In the genomic region with DNA sequence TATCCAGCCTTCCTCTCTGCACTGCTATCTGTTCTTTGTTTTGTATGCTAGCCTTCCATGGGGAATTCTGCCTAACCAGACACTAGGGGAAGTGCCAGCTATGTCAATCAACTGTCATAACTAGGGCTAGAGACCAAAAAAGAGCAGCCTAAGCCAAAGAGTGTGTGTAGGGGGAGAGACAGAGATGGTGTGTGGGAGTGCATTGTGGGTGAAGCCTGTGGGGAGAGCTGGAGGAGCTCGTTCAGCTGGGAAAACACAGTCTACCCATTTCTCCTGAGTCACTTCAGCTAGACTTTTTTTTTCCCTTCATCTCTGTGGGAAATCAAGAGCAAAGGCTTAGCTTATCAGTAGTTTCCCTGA, we compare ENCODE assay signal across 14 mouse cellular contexts.
A peak's percentile ranks its signal among the peaks of the same experiment; 100 is the strongest.
DNase-seq lines count a peak whose midpoint lies in the region; ATAC-seq lines count a peak whose summit lies in the region.
"Had no signal": no experiment of that assay in that cellular context is flagged by ENCODE, and none has a peak within 500 bp of the region (broad histone marks: within the 10 kb centered on the region; RNA-seq: fewer than 3 reads in every experiment).

No protein-coding gene starts in this region.

- no peaks in the 10 kb centered on the region for H3K4me1 ChIP-seq in forebrain, embryonic 13.5 days
- H3K4me1 ChIP-seq in forebrain, embryonic 10.5 days = no peaks in the 10 kb centered on the region
- no peaks in the 10 kb centered on the region for H3K4me1 ChIP-seq in midbrain, embryonic 15.5 days
- H3K4me1 ChIP-seq in midbrain, embryonic 11.5 days (ENCODE audit: control insufficient read depth, insufficient read depth, low read length) = no peaks in the 10 kb centered on the region
- H3K4me1 ChIP-seq: embryonic facial prominence, embryonic 15.5 days had no signal

- no peak overlapping the region for H3K9ac ChIP-seq in forebrain, embryonic 13.5 days
- H3K9ac ChIP-seq in midbrain, embryonic 15.5 days = no peak overlapping the region
- H3K9ac ChIP-seq in midbrain, embryonic 11.5 days (ENCODE audit: low read length) = no peak overlapping the region
- H3K9ac ChIP-seq: embryonic facial prominence, embryonic 15.5 days; hindbrain, embryonic 13.5 days had no signal

- no peaks in the 10 kb centered on the region for H3K27me3 ChIP-seq in forebrain, embryonic 13.5 days
- H3K27me3 ChIP-seq in forebrain, embryonic 10.5 days (ENCODE audit: poor library complexity, severe bottlenecking) = no peaks in the 10 kb centered on the region
- H3K27me3 ChIP-seq in midbrain, embryonic 15.5 days (replicated peaks) = no peaks in the 10 kb centered on the region
- H3K27me3 ChIP-seq in midbrain, embryonic 11.5 days (ENCODE audit: control insufficient read depth, insufficient read depth, low read length) = no peaks in the 10 kb centered on the region
- H3K27me3 ChIP-seq: embryonic facial prominence, embryonic 15.5 days; hindbrain, embryonic 13.5 days had no signal

- H3K9me3 ChIP-seq in forebrain, embryonic 13.5 days (replicated peaks) = no peaks in the 10 kb centered on the region
- H3K9me3 ChIP-seq in forebrain, embryonic 10.5 days = no peaks in the 10 kb centered on the region
- H3K9me3 ChIP-seq in midbrain, embryonic 15.5 days = no peaks in the 10 kb centered on the region
- no peaks in the 10 kb centered on the region for H3K9me3 ChIP-seq in midbrain, embryonic 11.5 days (ENCODE audit: control insufficient read depth, low read length)
- H3K9me3 ChIP-seq: embryonic facial prominence, embryonic 15.5 days; hindbrain, embryonic 13.5 days had no signal

- WGBS in forebrain, embryonic 13.5 days = 38% methylated on average over 1 of the region's 1 CpGs
- 74% methylated on average over 1 of the region's 1 CpGs for WGBS in forebrain, embryonic 10.5 days
- whole genome bisulfite sequencing in midbrain, embryonic 15.5 days = 34% methylated on average over 1 of the region's 1 CpGs
- 71% methylated on average over 1 of the region's 1 CpGs for WGBS in midbrain, embryonic 11.5 days

- peak; percentile 87 for ATAC-seq in forebrain, embryonic 13.5 days
- ATAC-seq in midbrain, embryonic 15.5 days (replicated peaks) = peak; percentile 48; the same call in 1 of the 2 replicates
- no peak for ATAC-seq in midbrain, embryonic 11.5 days (ENCODE audit: low FRiP score)
- ATAC-seq: lung, postnatal 0 days had no signal

- H3K4me3 ChIP-seq in forebrain, embryonic 13.5 days = no peak overlapping the region
- H3K4me3 ChIP-seq in forebrain, embryonic 10.5 days = no peak overlapping the region
- no peak overlapping the region for H3K4me3 ChIP-seq in midbrain, embryonic 15.5 days
- H3K4me3 ChIP-seq in midbrain, embryonic 11.5 days (ENCODE audit: low read depth, low read length) = no peak overlapping the region
- H3K4me3 ChIP-seq: embryonic facial prominence, embryonic 15.5 days; hindbrain, embryonic 13.5 days had no signal

- no peak overlapping the region for H3K4me2 ChIP-seq in forebrain, embryonic 13.5 days
- H3K4me2 ChIP-seq in midbrain, embryonic 15.5 days = no peak overlapping the region
- no peak overlapping the region for H3K4me2 ChIP-seq in midbrain, embryonic 11.5 days
- H3K4me2 ChIP-seq: embryonic facial prominence, embryonic 15.5 days; hindbrain, embryonic 13.5 days; liver, embryonic 11.5 days had no signal

- H3K36me3 ChIP-seq in forebrain, embryonic 13.5 days (ENCODE audit: poor library complexity, severe bottlenecking) = no peaks in the 10 kb centered on the region
- no peaks in the 10 kb centered on the region for H3K36me3 ChIP-seq in forebrain, embryonic 10.5 days (replicated peaks)
- no peaks in the 10 kb centered on the region for H3K36me3 ChIP-seq in midbrain, embryonic 15.5 days (replicated peaks)
- H3K36me3 ChIP-seq in midbrain, embryonic 11.5 days (ENCODE audit: control insufficient read depth, insufficient read depth, low read length) = no peaks in the 10 kb centered on the region
- H3K36me3 ChIP-seq: embryonic facial prominence, embryonic 15.5 days; hindbrain, embryonic 13.5 days had no signal

- no peak for DNase-seq in forebrain, embryonic 10.5 days (ENCODE audit: extremely low spot score, low spot score)
- no peak for DNase-seq in midbrain, embryonic 11.5 days (ENCODE audit: low spot score, missing footprints)
- DNase-seq in layer of hippocampus, adult 9-10 months (ENCODE audit: low spot score) = peak; percentile 18
- DNase-seq in right cerebral cortex, postnatal 25 days = peak; percentile 34
- no peak for DNase-seq in lung, postnatal 14 days
- no peak for DNase-seq in urinary bladder, postnatal 36 days (ENCODE audit: low spot score in 2 of 2)
- DNase-seq: cerebellum, postnatal 14 days; kidney, adult 18-20 months had no signal

- no peak overlapping the region for H3K27ac ChIP-seq in forebrain, embryonic 13.5 days
- H3K27ac ChIP-seq in forebrain, embryonic 10.5 days = no peak overlapping the region
- no peak overlapping the region for H3K27ac ChIP-seq in midbrain, embryonic 15.5 days
- no peak overlapping the region for H3K27ac ChIP-seq in midbrain, embryonic 11.5 days (ENCODE audit: low read depth, low read length)
- H3K27ac ChIP-seq: embryonic facial prominence, embryonic 15.5 days; hindbrain, embryonic 13.5 days had no signal

Comparison
In these comparisons a context has a peak if more than half of its experiments do, and no peak if none do; other contexts are left out.
1. DNase-seq: peak in layer of hippocampus, adult 9-10 months (single experiment) and right cerebral cortex, postnatal 25 days (single experiment); none in forebrain, embryonic 10.5 days (single experiment), midbrain, embryonic 11.5 days (single experiment), lung, postnatal 14 days (single experiment) and urinary bladder, postnatal 36 days (0 of 2).